Mouse (Mus musculus) CH12.LX (cell line): ENCODE measurements around the gene Togaram2.

Source experiments
- CHD2 ChIP-seq: IDR thresholded peaks from 2 replicates; pipeline ENCODE4 v1.6.1; 2011; ENCODE audit warnings: low read length, improper control_type of control experiment
- CTCF ChIP-seq, 2 experiments: IDR thresholded peaks in 1 of 2; conservative IDR thresholded peaks in 1 of 2; 2 replicates each; pipeline ENCODE4 v1.5.1; 2011 to 2012; ENCODE audit warnings: low read depth in 2 of 2, low read length in 2 of 2, improper control_type of control experiment in 1 of 2, inconsistent platforms in 1 of 2, mild to moderate bottlenecking in 1 of 2, moderate library complexity in 1 of 2

DNA sequence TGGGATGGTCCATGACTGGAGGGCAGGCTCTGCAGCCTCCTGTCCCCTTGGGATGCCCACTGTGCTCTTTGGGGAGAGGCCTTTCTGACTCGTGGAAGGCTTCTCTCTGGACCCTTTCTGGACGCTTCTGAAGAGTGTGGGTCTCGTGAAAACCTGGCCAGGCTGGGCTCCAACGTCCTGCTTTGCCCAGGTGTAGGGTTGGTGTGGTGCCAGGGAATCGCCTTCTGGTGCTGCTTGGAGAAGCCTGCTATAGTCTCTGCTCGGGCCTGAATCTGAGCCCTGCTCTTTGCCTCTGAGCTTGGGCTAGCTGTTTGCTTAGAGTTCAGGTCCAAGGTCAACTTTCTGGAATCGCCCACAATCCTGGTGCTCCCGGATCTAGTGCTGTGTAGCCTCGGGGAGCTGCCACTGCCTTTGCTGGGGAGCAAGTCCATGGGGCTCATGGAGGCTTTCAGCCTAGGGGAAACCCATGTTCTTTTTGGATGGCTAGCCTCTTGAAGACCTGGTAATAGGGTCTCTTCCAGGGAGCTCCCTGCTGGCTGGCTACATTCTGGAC, 76.6 kb downstream of the Togaram2 start:
- TF ChIP-seq CTCF (conservative IDR thresholded peaks at IDR 0.05 in 1 of 2, IDR thresholded peaks at IDR 0.05 in 1 of 2; ENCODE audit: low read depth in 2 of 2, low read length in 2 of 2): no peak
- no peak for TF ChIP-seq CHD2
